Mouse (Mus musculus) frontal cortex, adult 2 months (tissue): ENCODE data around the gene Scrn3. TPM values are rescaled to one million over a fixed set of nuclear protein-coding genes. Genes with fewer than 3 reads are reported as not detected.

ENCODE experiments used
- DNase-seq, 2 experiments: peaks; one replicate each; pipeline ENCODE4 v3.0.0; 2022; ENCODE audit warnings: low spot score in 1 of 2; ENCODE audit errors: extremely low spot score in 1 of 2
- polyA plus RNA-seq: library from polyadenylated mRNA; depleted of rRNA; stranded (reverse); fragments of >200 nt; gene quantifications from 2 replicates; pipeline ENCODE4 v1.2.3, GENCODE M21; 2012; rRNA removed

Scrn3 gene
- polyA plus RNA-seq, 1 experiment: 26.0 TPM

GRCm38 (mm10) chr2:73378326-73378725, 65.9 kb downstream of the Scrn3 start:
- DNase-seq: no peak

GRCm38 (mm10) chr2:73379656-73380055, 67.3 kb downstream of the Scrn3 start:
- no peak for DNase-seq

GRCm38 (mm10) chr2:73380298-73380975, 68.0 kb downstream of the Scrn3 start:
- DNase-seq: no peak

- DNase-seq: no peak
Measured at GRCm38 (mm10) chr2:73385172-73385571, 72.8 kb downstream of the Scrn3 start.

GRCm38 (mm10) chr2:73385641-73386355, 73.4 kb downstream of the Scrn3 start:
- no peak for DNase-seq

- peak; percentile 98 to 99 for DNase-seq
Measured at GRCm38 (mm10) chr2:73386356-73387046, 74.1 kb downstream of the Scrn3 start, which contains the start of gene Gpr155. Gene Gpr155, minus strand, starts transcription at chr2:73386572.

Other genes starting within 250 kb of the Scrn3 start
- 66.4 and 73.9 TPM in 2 replicates for gene Ola1, start 93.7 kb upstream of the Scrn3 start, polyA plus RNA-seq
- gene Sp9, start 40.7 kb upstream of the Scrn3 start, polyA plus RNA-seq: 16.7 and 20.5 TPM in 2 replicates
- 30.5 and 35.5 TPM in 2 replicates for gene Cir1, start 100 bp downstream of the Scrn3 start, polyA plus RNA-seq
- 20.9 and 25.1 TPM in 2 replicates for gene Gpr155, start 74.0 kb downstream of the Scrn3 start, polyA plus RNA-seq
- 5.1 and 5.3 TPM in 2 replicates for gene Wipf1, start 217.1 kb downstream of the Scrn3 start, polyA plus RNA-seq